Mouse (Mus musculus): Measurements from ENCODE around the gene Fkbp1b.
A peak's percentile ranks its signal among the peaks of the same experiment; 100 is the strongest.
"Not testable (repeated sequence)": the region's sequence is repeated elsewhere in the genome, so short reads cannot be mapped to it uniquely, and the experiment has no call there.

The Fkbp1b gene

GRCm38 (mm10) chr12:4843741-4844140, 2.4 kb upstream of the Fkbp1b start:
- DNase-seq (ENCODE audit: low read depth), result peak; percentile 77

- peak; percentile 94 for DNase-seq (ENCODE audit: low read depth)
Measured at GRCm38 (mm10) chr12:4842890-4843597, 1.7 kb upstream of the Fkbp1b start, which contains the start of gene Wdcp. Wdcp (plus strand) TSS chr12:4843303.

GRCm38 (mm10) chr12:4842456-4842855, 1.1 kb upstream of the Fkbp1b start:
- DNase-seq (ENCODE audit: low read depth), result peak; percentile 38

- DNase-seq (ENCODE audit: low read depth), result no peak
Measured at GRCm38 (mm10) chr12:4840741-4841140, 650 bp downstream of the Fkbp1b start.

- DNase-seq (ENCODE audit: low read depth), result peak; percentile 25
Measured at GRCm38 (mm10) chr12:4840010-4840409, 1.4 kb downstream of the Fkbp1b start.

GRCm38 (mm10) chr12:4836959-4837358, 4.4 kb downstream of the Fkbp1b start:
- DNase-seq (ENCODE audit: low read depth), result no peak

GRCm38 (mm10) chr12:4827256-4827655, 14.1 kb downstream of the Fkbp1b start:
- no peak for DNase-seq (ENCODE audit: low read depth)

- DNase-seq (ENCODE audit: low read depth), result peak; percentile 100
Measured at GRCm38 (mm10) chr12:4817361-4818101, 23.9 kb downstream of the Fkbp1b start, which contains the start of gene Sf3b6. Sf3b6 (plus strand) TSS chr12:4817544.

GRCm38 (mm10) chr12:4816680-4817360, 24.6 kb downstream of the Fkbp1b start:
- no peak for DNase-seq (ENCODE audit: low read depth)

- no peak for DNase-seq (ENCODE audit: low read depth)
Measured at GRCm38 (mm10) chr12:4813636-4814035, 27.8 kb downstream of the Fkbp1b start.

- DNase-seq (ENCODE audit: low read depth), result no peak
Measured at GRCm38 (mm10) chr12:4811705-4812104, 29.7 kb downstream of the Fkbp1b start.

- no peak for DNase-seq (ENCODE audit: low read depth)
Measured at GRCm38 (mm10) chr12:4811036-4811435, 30.4 kb downstream of the Fkbp1b start.

- DNase-seq (ENCODE audit: low read depth), result not testable (repeated sequence)
Measured at GRCm38 (mm10) chr12:4797471-4797870, 43.9 kb downstream of the Fkbp1b start.

GRCm38 (mm10) chr12:4793718-4794117, 47.7 kb downstream of the Fkbp1b start:
- DNase-seq (ENCODE audit: low read depth), result no peak

- DNase-seq (ENCODE audit: low read depth), result not testable (repeated sequence)
Measured at GRCm38 (mm10) chr12:4788128-4788527, 53.3 kb downstream of the Fkbp1b start.

GRCm38 (mm10) chr12:4784466-4784865, 56.9 kb downstream of the Fkbp1b start:
- DNase-seq (ENCODE audit: low read depth), result no peak

- no peak for DNase-seq (ENCODE audit: low read depth)
Measured at GRCm38 (mm10) chr12:4783598-4783997, 57.8 kb downstream of the Fkbp1b start.
